Mouse (Mus musculus): ENCODE measurements around the gene Cnot4. TPM values are rescaled to one million over a fixed set of nuclear protein-coding genes. Genes with fewer than 3 reads are reported as not detected.

The Cnot4 gene
- polyA plus RNA-seq, 1 experiment: 16.1 TPM

Other genes starting within 250 kb of the Cnot4 start
- 12.7 and 13.6 TPM in 2 replicates for gene Wdr91, start 222.8 kb downstream of the Cnot4 start, polyA plus RNA-seq (2012; rRNA removed)
- gene Stra8, start 213.6 kb downstream of the Cnot4 start, polyA plus RNA-seq (2012; rRNA removed): not detected in 2 replicates
- 0.66 and 1.5 TPM in 2 replicates for gene Slc23a4, start 145.3 kb downstream of the Cnot4 start, polyA plus RNA-seq (2012; rRNA removed)
- 15.8 and 19.3 TPM in 2 replicates for gene Nup205, start 43.7 kb upstream of the Cnot4 start, polyA plus RNA-seq (2012; rRNA removed)
- 0.63 and 0.74 TPM in 2 replicates for gene Slc13a4, start 174.4 kb upstream of the Cnot4 start, polyA plus RNA-seq (2012; rRNA removed)
- 1.4 and 2.7 TPM in 2 replicates for gene Fam180a, start 192.4 kb upstream of the Cnot4 start, polyA plus RNA-seq (2012; rRNA removed)

All from urinary bladder, adult 2 months (tissue).